Mouse (Mus musculus) liver, adult 2 months (tissue): Measurements from ENCODE around the gene Dennd2a. TPM values are rescaled to one million over a fixed set of nuclear protein-coding genes. Genes with fewer than 3 reads are reported as not detected.

Source experiments
- DNase-seq: peaks from one replicate; pipeline ENCODE4 v3.0.0-alpha.2; 2011; ENCODE audit warnings: low read depth, low spot score; ENCODE audit errors: extremely low read depth
- H3K27ac ChIP-seq: fragments of 200-500 bp; replicated peaks from 2 replicates; pipeline ENCODE4 v1.5.1; 2012; ENCODE audit warnings: low read depth, mild to moderate bottlenecking, control low read depth, inconsistent platforms, low read length; ENCODE audit not compliant: insufficient read depth
- H3K27me3 ChIP-seq: fragments of 200-500 bp; 2 replicates; pipeline ENCODE4 v1.6.1; 2012; ENCODE audit warnings: mild to moderate bottlenecking, moderate library complexity, low read length, inconsistent platforms; ENCODE audit not compliant: control insufficient read depth, insufficient read depth
- H3K36me3 ChIP-seq: fragments of 200-500 bp; 2 replicates; pipeline ENCODE4 v1.6.1; 2012; ENCODE audit warnings: low read length, inconsistent platforms; ENCODE audit not compliant: control insufficient read depth, insufficient read depth
- H3K4me1 ChIP-seq: fragments of 200-500 bp; 2 replicates; pipeline ENCODE4 v1.6.1; 2011; ENCODE audit warnings: low read length; ENCODE audit not compliant: control insufficient read depth, insufficient read depth
- H3K4me3 ChIP-seq: fragments of 200-500 bp; 2 replicates; pipeline ENCODE4 v1.5.1; 2011; ENCODE audit warnings: low read depth, mild to moderate bottlenecking, control low read depth, low read length, moderate library complexity; ENCODE audit not compliant: insufficient read depth
- H3K79me2 ChIP-seq: fragments of 200-500 bp; 2 replicates; pipeline ENCODE4 v1.6.1; 2012; ENCODE audit warnings: inconsistent platforms, mild to moderate bottlenecking, low read length, moderate library complexity; ENCODE audit not compliant: control insufficient read depth, insufficient read depth
- H3K9ac ChIP-seq: fragments of 200-500 bp; 2 replicates; pipeline ENCODE4 v1.6.1; 2012; ENCODE audit warnings: low read depth, mild to moderate bottlenecking, control low read depth, inconsistent platforms, low read length
- CTCF ChIP-seq: fragments of 200-500 bp; IDR thresholded peaks from 2 replicates; pipeline ENCODE4 v1.5.1; 2011; ENCODE audit warnings: low read depth, low read length, control low read depth
- POLR2A ChIP-seq: fragments of 200-500 bp; IDR thresholded peaks from 2 replicates; pipeline ENCODE4 v1.6.1; 2011; ENCODE audit warnings: low read length, control low read depth; ENCODE audit not compliant: insufficient read depth; ENCODE audit errors: extremely low read depth
- WGBS: fragments of 180-500 bp; shearing (Covaris S2); methylation state at CpG from one replicate; pipeline ENCODE4 v1.1.7; 2018; 5-methylcytosine and 5-hydroxymethylcytosine counted together
- polyA plus RNA-seq: library from polyadenylated mRNA; depleted of rRNA; stranded (reverse); fragments of >200 nt; gene quantifications from 2 replicates; pipeline ENCODE4 v1.2.3, GENCODE M21; 2012
- total RNA-seq: library from RNA; depleted of rRNA; stranded (reverse); fragments of >200 nt; gene quantifications from 2 replicates; pipeline ENCODE4 v1.2.3, GENCODE M21; 2014

Dennd2a gene
- total and polyA plus RNA-seq, 2 experiments = 1.3 to 2.0 TPM

DNA sequence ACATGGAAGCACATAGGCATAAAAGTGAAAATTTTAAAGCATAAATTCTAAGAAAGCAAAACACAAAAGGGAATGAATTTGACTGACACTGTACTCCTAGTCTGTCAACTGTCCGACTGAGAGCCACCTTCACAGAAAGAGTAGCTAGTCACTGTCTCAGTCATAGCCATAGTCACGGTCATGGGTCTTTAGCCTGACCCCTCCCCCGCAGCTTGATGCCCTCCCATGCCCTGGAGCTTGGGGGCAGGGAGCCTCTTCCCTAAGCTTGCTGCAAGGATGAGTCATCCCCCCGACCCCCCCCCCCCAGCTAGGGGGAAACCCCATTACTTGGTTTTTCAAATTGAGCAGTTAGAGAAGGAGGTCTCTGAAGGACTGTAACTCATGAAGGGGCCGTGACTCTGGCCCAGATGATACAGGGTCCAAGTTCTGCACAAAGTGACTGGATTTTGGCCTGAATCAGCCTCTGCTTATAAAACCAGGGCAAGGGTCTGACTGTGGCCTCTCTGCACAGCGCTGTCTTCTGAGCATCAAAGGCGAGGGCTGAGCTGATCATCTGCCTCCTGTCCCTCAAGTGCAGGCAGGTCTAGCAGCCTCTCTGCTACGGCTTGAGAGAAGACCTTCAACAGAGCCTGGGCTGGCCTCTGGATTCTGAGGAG is 5.6 kb downstream of the Dennd2a start:
- no peaks in the 10 kb centered on the region for H3K36me3 ChIP-seq
- no peak overlapping the region for H3K27ac ChIP-seq
- no peak overlapping the region for H3K4me3 ChIP-seq
- no peak for TF ChIP-seq POLR2A
- no peak for TF ChIP-seq CTCF
- no peak for DNase-seq
- no peaks in the 10 kb centered on the region for H3K79me2 ChIP-seq
- WGBS = 70% methylated on average over 8 of the region's 8 CpGs
- no peaks in the 10 kb centered on the region for H3K4me1 ChIP-seq
- no peak overlapping the region for H3K9ac ChIP-seq
- no peaks in the 10 kb centered on the region; the same call in 1 of the 2 replicates for H3K27me3 ChIP-seq

DNA sequence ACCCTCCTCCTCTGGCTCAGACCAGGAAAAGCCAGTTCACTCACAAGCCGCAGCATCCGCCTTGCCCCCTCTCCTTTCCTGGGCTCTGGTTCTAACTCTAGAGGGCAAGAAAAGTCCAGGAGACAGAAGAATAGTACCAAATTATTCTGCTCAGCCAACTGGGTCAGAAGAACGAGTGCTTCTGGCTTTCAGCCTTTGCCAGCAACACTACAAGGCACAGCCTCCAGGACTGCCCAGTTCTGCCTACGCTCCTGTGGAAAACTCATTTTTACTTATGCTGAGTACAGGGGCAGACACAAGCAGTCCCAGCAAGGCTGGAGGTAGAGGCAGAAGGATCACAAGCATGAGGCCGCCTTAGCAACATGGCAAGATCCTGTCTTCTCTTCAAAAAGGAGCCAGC is 9.6 kb downstream of the Dennd2a start:
- peaks cover under 1% of the 10 kb centered on the region; the same call in 1 of the 2 replicates for H3K4me1 ChIP-seq
- 68% methylated on average over 5 of the region's 5 CpGs for WGBS
- H3K79me2 ChIP-seq = no peaks in the 10 kb centered on the region
- no peak overlapping the region for H3K4me3 ChIP-seq
- no peak for DNase-seq
- H3K27ac ChIP-seq = no peak overlapping the region
- no peak overlapping the region for H3K9ac ChIP-seq
- TF ChIP-seq POLR2A (no peak), CTCF (no peak)
- no peaks in the 10 kb centered on the region for H3K27me3 ChIP-seq
- H3K36me3 ChIP-seq = no peaks in the 10 kb centered on the region

GRCm38 (mm10) chr6:39545474-39545873 is 12.2 kb downstream of the Dennd2a start:
- 90% methylated on average over 7 of the region's 7 CpGs for WGBS
- Histone ChIP-seq H3K36me3 (no peaks in the 10 kb centered on the region), H3K4me1 (peaks cover 7% of the 10 kb centered on the region; the same call in 1 of the 2 replicates), H3K79me2 (no peaks in the 10 kb centered on the region), H3K27me3 (no peaks in the 10 kb centered on the region), H3K4me3 (no peak overlapping the region), H3K9ac (no peak overlapping the region), H3K27ac (no peak overlapping the region; the same call in 1 of the 2 replicates)
- DNase-seq = no peak
- TF ChIP-seq POLR2A (no peak), CTCF (no peak)

GRCm38 (mm10) chr6:39543769-39544420 is 13.8 kb downstream of the Dennd2a start:
- DNase-seq = no peak
- WGBS = 71% methylated on average over 15 of the region's 15 CpGs
- Histone ChIP-seq H3K4me1 (peaks cover 7% of the 10 kb centered on the region; the same call in 1 of the 2 replicates), H3K27me3 (no peaks in the 10 kb centered on the region), H3K36me3 (no peaks in the 10 kb centered on the region), H3K79me2 (no peaks in the 10 kb centered on the region), H3K9ac (no peak overlapping the region), H3K27ac (0 out of 2 replicates have a peak overlapping the region, but pooled peaks have one; percentile 0), H3K4me3 (no peak overlapping the region)
- TF ChIP-seq CTCF = no peak
- no peak for TF ChIP-seq POLR2A

- TF ChIP-seq CTCF = no peak
- no peak for TF ChIP-seq POLR2A
- H3K27me3 ChIP-seq = no peaks in the 10 kb centered on the region
- H3K4me3 ChIP-seq = no peak overlapping the region
- H3K79me2 ChIP-seq = no peaks in the 10 kb centered on the region
- H3K4me1 ChIP-seq = peaks cover 7% of the 10 kb centered on the region; the same call in 1 of the 2 replicates
- no peak overlapping the region for H3K9ac ChIP-seq
- no peaks in the 10 kb centered on the region for H3K36me3 ChIP-seq
- 22% methylated on average over 14 of the region's 15 CpGs for WGBS
- peak; percentile 58 for DNase-seq
- H3K27ac ChIP-seq = 0 out of 2 replicates have a peak overlapping the region, but pooled peaks have one; percentile 3
Observed at GRCm38 (mm10) chr6:39542631-39543597, 14.8 kb downstream of the Dennd2a start.
